Mouse (Mus musculus): ENCODE results near the gene Disc1. TPM values are rescaled to one million over a fixed set of nuclear protein-coding genes. Genes with fewer than 3 reads are reported as not detected.

Gene Disc1
- polyA plus RNA-seq, 1 experiment from 2014 or later: 2.7 TPM

GRCm38 (mm10) chr8:125131265-125131664 is 77.3 kb downstream of the Disc1 start:
- Histone ChIP-seq H3K9ac (no peak overlapping the region), H3K27me3 (no peaks in the 10 kb centered on the region), H3K27ac (no peak overlapping the region), H3K4me2 (no peak overlapping the region), H3K36me3 (no peaks in the 10 kb centered on the region), H3K9me3 (replicated peaks) (no peaks in the 10 kb centered on the region), H3K4me3 (no peak overlapping the region), H3K4me1 (replicated peaks) (peaks cover 34% of the 10 kb centered on the region)
- ATAC-seq (replicated peaks; ENCODE audit: insufficient number of reproducible peaks, insufficient read depth, low FRiP score, low read depth): no peak
- 54% methylated on average over 7 of the region's 7 CpGs for WGBS

- H3K36me3 ChIP-seq: no peaks in the 10 kb centered on the region
- H3K27me3 ChIP-seq: no peaks in the 10 kb centered on the region
- H3K9ac ChIP-seq: no peak overlapping the region
- H3K27ac ChIP-seq: no peak overlapping the region
- peaks cover 34% of the 10 kb centered on the region for H3K4me1 ChIP-seq (replicated peaks)
- 31% methylated on average over 11 of the region's 11 CpGs for WGBS
- H3K9me3 ChIP-seq (replicated peaks): no peaks in the 10 kb centered on the region
- ATAC-seq (replicated peaks; ENCODE audit: insufficient number of reproducible peaks, insufficient read depth, low FRiP score, low read depth): no peak
- H3K4me2 ChIP-seq: peak overlapping the region; percentile 41
- H3K4me3 ChIP-seq: no peak overlapping the region
Observed at GRCm38 (mm10) chr8:125133685-125134114, 79.7 kb downstream of the Disc1 start.

- peaks cover 34% of the 10 kb centered on the region for H3K4me1 ChIP-seq (replicated peaks)
- WGBS: 59% methylated on average over 10 of the region's 10 CpGs
- H3K4me2 ChIP-seq: no peak overlapping the region
- H3K27ac ChIP-seq: 0 out of 2 replicates have a peak overlapping the region, but pooled peaks have one; percentile 40
- H3K9me3 ChIP-seq (replicated peaks): no peaks in the 10 kb centered on the region
- H3K27me3 ChIP-seq: no peaks in the 10 kb centered on the region
- H3K36me3 ChIP-seq: no peaks in the 10 kb centered on the region
- H3K4me3 ChIP-seq: no peak overlapping the region
- H3K9ac ChIP-seq: no peak overlapping the region
- ATAC-seq (replicated peaks; ENCODE audit: insufficient number of reproducible peaks, insufficient read depth, low FRiP score, low read depth): no peak
Observed at GRCm38 (mm10) chr8:125134876-125135275, 80.9 kb downstream of the Disc1 start.

- Histone ChIP-seq H3K9ac (no peak overlapping the region), H3K4me3 (no peak overlapping the region), H3K4me2 (no peak overlapping the region), H3K4me1 (replicated peaks) (peaks cover 25% of the 10 kb centered on the region), H3K27ac (no peak overlapping the region), H3K36me3 (no peaks in the 10 kb centered on the region), H3K27me3 (no peaks in the 10 kb centered on the region), H3K9me3 (replicated peaks) (no peaks in the 10 kb centered on the region; the same call in 1 of the 2 replicates)
- no peak for ATAC-seq (replicated peaks; ENCODE audit: insufficient number of reproducible peaks, insufficient read depth, low FRiP score, low read depth)
- 75% methylated on average over 13 of the region's 13 CpGs for WGBS
Observed at GRCm38 (mm10) chr8:125139689-125140150, 85.7 kb downstream of the Disc1 start.

- Histone ChIP-seq H3K36me3 (no peaks in the 10 kb centered on the region), H3K4me2 (no peak overlapping the region), H3K4me3 (no peak overlapping the region), H3K9ac (no peak overlapping the region), H3K4me1 (replicated peaks) (peaks cover 19% of the 10 kb centered on the region), H3K27ac (peak overlapping the region; percentile 14; the same call in 1 of the 2 replicates), H3K27me3 (no peaks in the 10 kb centered on the region), H3K9me3 (replicated peaks) (no peaks in the 10 kb centered on the region; the same call in 1 of the 2 replicates)
- ATAC-seq (replicated peaks; ENCODE audit: insufficient number of reproducible peaks, insufficient read depth, low FRiP score, low read depth): 0 out of 2 replicates have a peak, but pooled peaks have one; percentile 10
- WGBS: 47% methylated on average over 7 of the region's 7 CpGs
Observed at GRCm38 (mm10) chr8:125140965-125141364, 87.0 kb downstream of the Disc1 start.

- ATAC-seq (replicated peaks; ENCODE audit: insufficient number of reproducible peaks, insufficient read depth, low FRiP score, low read depth): no peak
Observed at GRCm38 (mm10) chr8:125156863-125157640, 103.1 kb downstream of the Disc1 start.

GRCm38 (mm10) chr8:125157641-125158005 is 103.6 kb downstream of the Disc1 start:
- H3K27ac ChIP-seq: no peak overlapping the region
- no peak for ATAC-seq (replicated peaks; ENCODE audit: insufficient number of reproducible peaks, insufficient read depth, low FRiP score, low read depth)
- peaks cover 5% of the 10 kb centered on the region; the same call in 1 of the 2 replicates for H3K36me3 ChIP-seq
- no peaks in the 10 kb centered on the region for H3K9me3 ChIP-seq (replicated peaks)
- no peak overlapping the region for H3K4me3 ChIP-seq
- H3K27me3 ChIP-seq: no peaks in the 10 kb centered on the region
- no peaks in the 10 kb centered on the region for H3K4me1 ChIP-seq (replicated peaks)
- no peak overlapping the region for H3K4me2 ChIP-seq
- H3K9ac ChIP-seq: no peak overlapping the region
- 72% methylated on average over 5 of the region's 5 CpGs for WGBS

More at GRCm38 (mm10) chr8:125156863-125157640, 103.1 kb downstream of the Disc1 start:
- Histone ChIP-seq H3K4me2 (no peak overlapping the region), H3K9ac (no peak overlapping the region), H3K36me3 (peaks cover 5% of the 10 kb centered on the region; the same call in 1 of the 2 replicates), H3K4me3 (no peak overlapping the region), H3K27ac (no peak overlapping the region), H3K27me3 (no peaks in the 10 kb centered on the region), H3K9me3 (replicated peaks) (no peaks in the 10 kb centered on the region), H3K4me1 (replicated peaks) (no peaks in the 10 kb centered on the region)
- WGBS: 79% methylated on average over 20 of the region's 20 CpGs

- no peaks in the 10 kb centered on the region for H3K9me3 ChIP-seq (replicated peaks)
- no peaks in the 10 kb centered on the region for H3K27me3 ChIP-seq
- H3K4me1 ChIP-seq (replicated peaks): no peaks in the 10 kb centered on the region
- no peak overlapping the region for H3K4me3 ChIP-seq
- WGBS: 81% methylated on average over 12 of the region's 12 CpGs
- peaks cover 5% of the 10 kb centered on the region; the same call in 1 of the 2 replicates for H3K36me3 ChIP-seq
- H3K9ac ChIP-seq: no peak overlapping the region
- no peak overlapping the region for H3K4me2 ChIP-seq
- ATAC-seq (replicated peaks; ENCODE audit: insufficient number of reproducible peaks, insufficient read depth, low FRiP score, low read depth): no peak
- no peak overlapping the region for H3K27ac ChIP-seq
Observed at GRCm38 (mm10) chr8:125159387-125159786, 105.4 kb downstream of the Disc1 start.

GRCm38 (mm10) chr8:125163491-125163890 is 109.5 kb downstream of the Disc1 start:
- 84% methylated on average over 10 of the region's 10 CpGs for WGBS
- no peak overlapping the region for H3K4me2 ChIP-seq
- H3K27ac ChIP-seq: no peak overlapping the region
- no peaks in the 10 kb centered on the region for H3K36me3 ChIP-seq
- no peak overlapping the region for H3K4me3 ChIP-seq
- no peaks in the 10 kb centered on the region for H3K4me1 ChIP-seq (replicated peaks)
- H3K9me3 ChIP-seq (replicated peaks): no peaks in the 10 kb centered on the region
- H3K9ac ChIP-seq: no peak overlapping the region
- no peaks in the 10 kb centered on the region for H3K27me3 ChIP-seq
- ATAC-seq (replicated peaks; ENCODE audit: insufficient number of reproducible peaks, insufficient read depth, low FRiP score, low read depth): no peak

- Histone ChIP-seq H3K27me3 (no peaks in the 10 kb centered on the region), H3K9ac (no peak overlapping the region), H3K27ac (no peak overlapping the region), H3K36me3 (no peaks in the 10 kb centered on the region), H3K4me1 (replicated peaks) (no peaks in the 10 kb centered on the region), H3K9me3 (replicated peaks) (no peaks in the 10 kb centered on the region), H3K4me3 (no peak overlapping the region), H3K4me2 (no peak overlapping the region)
- 85% methylated on average over 6 of the region's 6 CpGs for WGBS
- no peak for ATAC-seq (replicated peaks; ENCODE audit: insufficient number of reproducible peaks, insufficient read depth, low FRiP score, low read depth)
Observed at GRCm38 (mm10) chr8:125163906-125164305, 109.9 kb downstream of the Disc1 start.

- no peak overlapping the region for H3K9ac ChIP-seq
- WGBS: 73% methylated on average over 11 of the region's 11 CpGs
- no peaks in the 10 kb centered on the region for H3K4me1 ChIP-seq (replicated peaks)
- no peaks in the 10 kb centered on the region for H3K27me3 ChIP-seq
- H3K4me2 ChIP-seq: no peak overlapping the region
- ATAC-seq (replicated peaks; ENCODE audit: insufficient number of reproducible peaks, insufficient read depth, low FRiP score, low read depth): no peak
- H3K27ac ChIP-seq: no peak overlapping the region
- H3K36me3 ChIP-seq: no peaks in the 10 kb centered on the region
- no peaks in the 10 kb centered on the region for H3K9me3 ChIP-seq (replicated peaks)
- H3K4me3 ChIP-seq: no peak overlapping the region
Observed at GRCm38 (mm10) chr8:125165505-125166446, 111.8 kb downstream of the Disc1 start.

Data from heart, embryonic 15.5 days (tissue).